ENCODE assay signal across 23 mouse cellular contexts in the genomic region with DNA sequence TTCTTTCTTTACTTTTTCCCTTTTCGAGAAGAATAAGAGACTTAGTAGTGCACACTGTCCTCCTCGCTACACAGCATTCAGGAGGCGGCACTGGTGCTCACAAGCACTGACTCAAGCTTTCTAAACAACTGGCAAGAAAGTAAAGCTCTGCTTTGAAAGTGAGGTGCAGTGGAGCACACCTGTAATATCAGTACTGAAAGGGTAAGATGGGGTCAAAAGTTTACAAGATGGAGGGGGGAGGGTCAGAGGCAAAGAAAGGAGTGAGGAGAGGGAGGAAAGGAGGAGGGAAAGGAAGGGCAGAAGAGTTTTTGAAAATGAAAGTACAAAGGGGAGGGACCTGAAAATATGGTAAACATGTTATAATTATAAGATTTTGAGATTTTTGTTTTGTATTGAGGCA. TPM values are rescaled to one million over a fixed set of nuclear protein-coding genes. Genes with fewer than 3 reads are reported as not detected.
DNase-seq lines count a peak whose midpoint lies in the region; ATAC-seq and TF ChIP-seq lines count a peak whose summit lies in the region.
"Had no signal": no experiment of that assay in that cellular context is flagged by ENCODE, and none has a peak within 500 bp of the region (broad histone marks: within the 10 kb centered on the region; RNA-seq: fewer than 3 reads in every experiment).

No protein-coding gene starts in this region.

- H3K36me3 ChIP-seq in embryonic facial prominence, embryonic 11.5 days (replicated peaks; ENCODE audit: control insufficient read depth, insufficient read depth, low read depth, low read length), result no peaks in the 10 kb centered on the region; the same call in 1 of the 2 replicates
- H3K36me3 ChIP-seq in embryonic facial prominence, embryonic 10.5 days (replicated peaks), result peaks cover 43% of the 10 kb centered on the region
- H3K36me3 ChIP-seq in midbrain, embryonic 15.5 days (replicated peaks), result no peaks in the 10 kb centered on the region

- H3K9ac ChIP-seq in embryonic facial prominence, embryonic 11.5 days (replicated peaks; ENCODE audit: low read length), result no peak overlapping the region
- H3K9ac ChIP-seq in midbrain, embryonic 15.5 days, result no peak overlapping the region
- H3K9ac ChIP-seq: embryonic facial prominence, embryonic 12.5 days; embryonic facial prominence, embryonic 15.5 days; forebrain, postnatal 0 days; hindbrain, embryonic 12.5 days; hindbrain, embryonic 15.5 days had no signal

- H3K4me2 ChIP-seq in embryonic facial prominence, embryonic 11.5 days (ENCODE audit: low read depth, low read length), result no peak overlapping the region
- no peak overlapping the region for H3K4me2 ChIP-seq in midbrain, embryonic 15.5 days
- H3K4me2 ChIP-seq: embryonic facial prominence, embryonic 12.5 days; embryonic facial prominence, embryonic 15.5 days; heart, embryonic 11.5 days; hindbrain, embryonic 12.5 days; hindbrain, embryonic 15.5 days had no signal

- no peak overlapping the region for H3K27ac ChIP-seq in embryonic facial prominence, embryonic 11.5 days (replicated peaks; ENCODE audit: low read depth, low read length)
- no peak overlapping the region for H3K27ac ChIP-seq in embryonic facial prominence, embryonic 10.5 days (replicated peaks)
- H3K27ac ChIP-seq in left cerebral cortex, adult 2 months, result no peak overlapping the region
- H3K27ac ChIP-seq in midbrain, embryonic 15.5 days, result no peak overlapping the region
- H3K27ac ChIP-seq: embryonic facial prominence, embryonic 12.5 days; embryonic facial prominence, embryonic 15.5 days; gastrocnemius, adult 2 months; hindbrain, embryonic 12.5 days; hindbrain, embryonic 15.5 days had no signal

- TF ChIP-seq CTCF in left cerebral cortex, adult 2 months (IDR thresholded peaks at IDR 0.05), result no peak

- no peaks in the 10 kb centered on the region for H3K4me1 ChIP-seq in embryonic facial prominence, embryonic 11.5 days (ENCODE audit: control insufficient read depth, insufficient read depth, low read length)
- H3K4me1 ChIP-seq in embryonic facial prominence, embryonic 10.5 days, result peaks cover 4% of the 10 kb centered on the region
- H3K4me1 ChIP-seq in midbrain, embryonic 15.5 days, result no peaks in the 10 kb centered on the region
- H3K4me1 ChIP-seq: embryonic facial prominence, embryonic 12.5 days; embryonic facial prominence, embryonic 15.5 days; hindbrain, embryonic 12.5 days had no signal

- H3K27me3 ChIP-seq in embryonic facial prominence, embryonic 11.5 days (ENCODE audit: control insufficient read depth, insufficient read depth, low read length), result no peaks in the 10 kb centered on the region
- no peaks in the 10 kb centered on the region for H3K27me3 ChIP-seq in embryonic facial prominence, embryonic 10.5 days (replicated peaks; ENCODE audit: low read depth, poor library complexity, severe bottlenecking)
- H3K27me3 ChIP-seq in midbrain, embryonic 15.5 days (replicated peaks), result no peaks in the 10 kb centered on the region
- H3K27me3 ChIP-seq: embryonic facial prominence, embryonic 12.5 days; embryonic facial prominence, embryonic 15.5 days; hindbrain, embryonic 12.5 days; hindbrain, embryonic 15.5 days had no signal

- no peaks in the 10 kb centered on the region for H3K9me3 ChIP-seq in embryonic facial prominence, embryonic 11.5 days (replicated peaks; ENCODE audit: control insufficient read depth, low read length)
- H3K9me3 ChIP-seq in embryonic facial prominence, embryonic 10.5 days, result no peaks in the 10 kb centered on the region
- H3K9me3 ChIP-seq in midbrain, embryonic 15.5 days, result no peaks in the 10 kb centered on the region
- H3K9me3 ChIP-seq: embryonic facial prominence, embryonic 12.5 days; embryonic facial prominence, embryonic 15.5 days; hindbrain, embryonic 12.5 days; hindbrain, embryonic 15.5 days had no signal

- intact Hi-C loops in left cerebral cortex, adult 2 months (cut with DNase I), result no loop called here

- peak; percentile 2 for DNase-seq in embryonic facial prominence, embryonic 11.5 days (ENCODE audit: low spot score)
- no peak for DNase-seq in embryonic facial prominence, embryonic 10.5 days (ENCODE audit: low spot score)
- DNase-seq in CD4-positive, CD25-positive, alpha-beta regulatory T cell, adult 2 months (ENCODE audit: low read depth, low spot score), result peak; percentile 23
- DNase-seq in left cerebral cortex, adult 2 months (ENCODE audit: extremely low spot score in 1 of 2, low spot score in 2 of 2), result no peak
- no peak for DNase-seq in kidney, adult 18-20 months
- DNase-seq: adrenal gland, adult 8-10 months; adrenal gland, postnatal 25 days; cerebellum, adult 11-12 months; cerebellum, adult 8-10 months; cerebellum, postnatal 10 days; forebrain, postnatal 0 days; gastrocnemius, adult 2 months; gastrocnemius, postnatal 14 days; heart, adult 11 months had no signal

- 82% methylated on average over 3 of the region's 3 CpGs for WGBS in embryonic facial prominence, embryonic 11.5 days
- WGBS in embryonic facial prominence, embryonic 10.5 days, result 85% methylated on average over 3 of the region's 3 CpGs
- 63% methylated on average over 3 of the region's 3 CpGs for WGBS in midbrain, embryonic 15.5 days

- ATAC-seq in embryonic facial prominence, embryonic 11.5 days (replicated peaks; ENCODE audit: insufficient number of reproducible peaks, low FRiP score, low TSS enrichment, low read depth), result no peak
- peak; percentile 49 for ATAC-seq in activated CD4-positive, CD25-positive, alpha-beta regulatory T cell, adult 4 months
- no peak for ATAC-seq in midbrain, embryonic 15.5 days (replicated peaks)
- ATAC-seq: forebrain, embryonic 14.5 days; forebrain, postnatal 0 days; intestine, embryonic 16.5 days had no signal

- no peak overlapping the region for H3K4me3 ChIP-seq in embryonic facial prominence, embryonic 11.5 days (ENCODE audit: low read depth, low read length)
- no peak overlapping the region for H3K4me3 ChIP-seq in embryonic facial prominence, embryonic 10.5 days
- no peak overlapping the region for H3K4me3 ChIP-seq in left cerebral cortex, adult 2 months
- no peak overlapping the region for H3K4me3 ChIP-seq in midbrain, embryonic 15.5 days
- H3K4me3 ChIP-seq: embryonic facial prominence, embryonic 12.5 days; embryonic facial prominence, embryonic 15.5 days; gastrocnemius, adult 2 months; hindbrain, embryonic 12.5 days; hindbrain, embryonic 15.5 days had no signal

RNA-seq across cellular contexts. Expression of gene Ptbp3, which starts 43.7 kb away (rescaled TPM):
- polyA plus RNA-seq in embryonic facial prominence, embryonic 11.5 days (2014; fragmentation: Nextera tagmentation; extraction: Ambion mirVana), result 47.0 and 48.4 TPM in 2 replicates
- polyA plus RNA-seq in embryonic facial prominence, embryonic 10.5 days (2016; fragmentation: Nextera tagmentation; extraction: Ambion mirVana), result 35.4 and 35.8 TPM in 2 replicates
- 100 to 1,000 TPM in 1 of 2 experiments, 10 to 100 TPM in 1; 93.8 to 108 TPM for polyA plus RNA-seq in activated CD4-positive, CD25-positive, alpha-beta regulatory T cell, adult 4 months (2017; shearing (Covaris generic))
- total RNA-seq in left cerebral cortex, adult 2 months (2021), result 10 to 100 TPM; 27.6 to 29.3 TPM
- 16.9 and 18.9 TPM in 2 replicates for polyA plus RNA-seq in midbrain, embryonic 15.5 days (2015; fragmentation: Nextera tagmentation; extraction: Ambion mirVana)

Comparison
In these comparisons a context has a peak if more than half of its experiments do, and no peak if none do; other contexts are left out.
1. DNase-seq: peak in embryonic facial prominence, embryonic 11.5 days (single experiment) and CD4-positive, CD25-positive, alpha-beta regulatory T cell, adult 2 months (single experiment); none in embryonic facial prominence, embryonic 10.5 days (single experiment), left cerebral cortex, adult 2 months (0 of 2) and kidney, adult 18-20 months (single experiment).